Mouse (Mus musculus) activated CD4-positive, CD25-positive, alpha-beta regulatory T cell (primary cell): ENCODE results near the gene Igsf8. TPM values are rescaled to one million over a fixed set of nuclear protein-coding genes. Genes with fewer than 3 reads are reported as not detected.

ENCODE experiments used
- polyA plus RNA-seq, 2 experiments: library from polyadenylated mRNA; unstranded; fragments of 100-300 nt; shearing (Covaris generic); gene quantifications; one replicate each; pipeline ENCODE4 v1.2.1; 2017

Igsf8 gene
- polyA plus RNA-seq, result 10 to 100 TPM; 15.4 to 31.1 TPM

GRCm38 (mm10) chr1:172261477-172262078, at the start of gene Igsf8:
Gene Igsf8 (plus strand): TSS chr1:172261641.

GRCm38 (mm10) chr1:172219451-172220406, 41.7 kb upstream of the Igsf8 start, which contains the start of gene Casq1:
Gene Casq1 (minus strand): TSS chr1:172219868.

GRCm38 (mm10) chr1:172258314-172258713, 3.1 kb upstream of the Igsf8 start, which contains the start of gene Atp1a4:
Gene Atp1a4 (minus strand): TSS chr1:172258414.

GRCm38 (mm10) chr1:172297611-172298537, 36.4 kb downstream of the Igsf8 start, which contains the start of gene Atp1a2:
Gene Atp1a2 (minus strand): TSS chr1:172298064.

DNA sequence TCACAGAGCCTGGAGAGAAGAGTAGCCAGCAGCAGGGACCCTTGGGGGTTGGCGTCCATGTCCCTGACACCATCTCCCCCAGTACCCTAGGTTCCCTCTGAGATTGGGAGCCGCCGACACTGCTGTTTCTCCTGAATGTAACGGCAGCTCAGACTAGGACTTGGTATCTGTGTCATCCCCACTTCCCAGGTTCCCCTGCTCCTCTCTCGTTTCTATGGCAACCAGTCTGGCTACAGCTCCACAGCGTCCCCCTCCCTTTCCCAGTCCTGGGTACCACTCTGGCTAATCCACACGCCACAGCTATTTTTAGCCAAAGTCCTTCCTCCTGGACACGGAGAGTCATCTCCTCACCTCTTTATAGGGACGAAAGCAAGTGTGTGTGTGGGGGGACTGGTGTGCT, 67.7 kb downstream of the Igsf8 start, which contains the start of gene Kcnj9:
Kcnj9 (minus strand) TSS at position 188 of the 400 bp plus-strand sequence.

GRCm38 (mm10) chr1:172340729-172341321, 79.4 kb downstream of the Igsf8 start, which contains the start of gene Kcnj10:
Gene Kcnj10 (plus strand): TSS chr1:172341210.

Other genes with a start within 250 kb of the Igsf8 start
- 1 to 10 TPM in 1 of 2 experiments, under 1 TPM in 1; 0.39 to 6.2 TPM for gene Vangl2, start 233.2 kb upstream of the Igsf8 start, polyA plus RNA-seq
- not detected for gene Nhlh1, start 204.1 kb upstream of the Igsf8 start, polyA plus RNA-seq
- 100 to 1,000 TPM; 141 to 203 TPM for gene Copa, start 179.1 kb upstream of the Igsf8 start, polyA plus RNA-seq
- gene Ncstn, start 178.8 kb upstream of the Igsf8 start, polyA plus RNA-seq, result 100 to 1,000 TPM in 1 of 2 experiments, 10 to 100 TPM in 1; 99.5 to 121 TPM
- gene Pex19, start 134.9 kb upstream of the Igsf8 start, polyA plus RNA-seq, result 10 to 100 TPM; 58.1 to 61.7 TPM
- gene Dcaf8, start 113.6 kb upstream of the Igsf8 start, polyA plus RNA-seq, result 100 to 1,000 TPM; 103 to 111 TPM
- gene Pea15a, start 54.8 kb upstream of the Igsf8 start, polyA plus RNA-seq, result 10 to 100 TPM; 40.7 to 73.2 TPM
- gene Casq1, start 41.8 kb upstream of the Igsf8 start, polyA plus RNA-seq, result not detected
- gene Atp1a4, start 3.2 kb upstream of the Igsf8 start, polyA plus RNA-seq, result not detected
- gene Atp1a2, start 36.4 kb downstream of the Igsf8 start, polyA plus RNA-seq, result under 1 TPM; 0.17 to 0.42 TPM
- gene Kcnj9, start 67.7 kb downstream of the Igsf8 start, polyA plus RNA-seq, result not detected
- gene Kcnj10, start 79.6 kb downstream of the Igsf8 start, polyA plus RNA-seq, result not detected
- gene Pigm, start 114.9 kb downstream of the Igsf8 start, polyA plus RNA-seq, result 1 to 10 TPM; 6.4 to 6.8 TPM
- gene Slamf9, start 213.7 kb downstream of the Igsf8 start, polyA plus RNA-seq, result not detected
- gene Igsf9, start 220.1 kb downstream of the Igsf8 start, polyA plus RNA-seq, result under 1 TPM; 0.18 to 0.48 TPM
- 100 to 1,000 TPM; 173 to 356 TPM for gene Tagln2, start 238.4 kb downstream of the Igsf8 start, polyA plus RNA-seq